Mouse (Mus musculus) ES-E14 (cell line): ENCODE results near the gene Dcaf12.

Experiments used
- CHD2 ChIP-seq: IDR thresholded peaks from 2 replicates; pipeline ENCODE4 v1.6.1; 2014; ENCODE audit warnings: mild to moderate bottlenecking, low read depth, low read length, inconsistent platforms
- HCFC1 ChIP-seq: IDR thresholded peaks from 2 replicates; pipeline ENCODE4 v1.6.1; 2012; ENCODE audit warnings: low read length, inconsistent platforms, borderline replicate concordance; ENCODE audit not compliant: insufficient read depth
- ZNF384 ChIP-seq: IDR thresholded peaks from 2 replicates; pipeline ENCODE4 v1.6.1; 2012; ENCODE audit warnings: low read depth, low read length, inconsistent platforms

DNA sequence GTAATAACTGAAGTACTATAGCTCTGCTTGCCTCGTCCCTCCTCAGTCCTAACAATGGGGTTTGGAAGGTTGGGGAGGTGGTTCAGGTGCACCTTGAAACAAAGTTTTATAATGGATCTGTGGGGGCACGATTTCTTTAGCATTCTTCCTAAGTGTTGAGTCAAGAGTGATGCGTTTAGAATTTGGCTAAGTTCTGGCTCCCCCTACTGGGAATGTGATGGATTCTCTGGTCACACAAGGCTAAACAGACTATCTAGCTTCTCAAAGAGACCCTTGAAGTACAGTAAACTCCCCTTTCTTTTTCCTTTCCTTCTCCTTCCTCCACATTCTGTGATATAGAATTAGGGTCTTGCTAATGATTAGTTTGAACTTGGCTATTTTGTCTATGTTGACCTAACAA, 28.3 kb downstream of the Dcaf12 start:
- TF ChIP-seq ZNF384 (no peak), CHD2 (no peak), HCFC1 (no peak)
